Mouse (Mus musculus): ENCODE data around the gene Fbxw8.

DNA sequence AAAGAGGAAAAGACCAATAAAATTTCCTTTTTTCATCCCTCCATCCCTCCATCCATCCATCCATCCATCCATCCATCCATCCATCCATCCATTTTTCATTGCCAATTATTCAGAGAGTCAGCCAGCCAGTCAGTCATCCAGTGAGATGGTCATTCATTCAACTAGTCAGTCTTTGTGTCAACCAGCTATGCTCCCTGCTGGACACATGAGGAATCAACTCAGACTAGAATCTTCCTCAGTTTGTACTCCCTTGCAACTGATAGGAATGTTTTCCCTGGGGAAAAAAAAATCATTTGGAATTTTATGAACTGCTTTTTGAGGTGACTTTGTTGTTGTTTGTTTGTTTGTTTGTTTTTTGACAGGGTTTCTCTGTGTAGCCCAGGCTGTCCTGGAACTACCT lies 10.2 kb upstream of the Fbxw8 start:
- TF ChIP-seq CTCF (IDR thresholded peaks at IDR 0.05; ENCODE audit: borderline replicate concordance, control insufficient read depth, extremely low read depth, insufficient read depth, low read length, poor library complexity) (no peak), POLR2A (IDR thresholded peaks at IDR 0.05; ENCODE audit: control insufficient read depth, extremely low read depth, insufficient read depth, low read length, poor library complexity) (no peak)
